Mouse (Mus musculus) limb, embryonic 14.5 days (tissue): ENCODE measurements around the gene Actb. TPM values are rescaled to one million over a fixed set of nuclear protein-coding genes. Genes with fewer than 3 reads are reported as not detected.

Source experiments
- ATAC-seq: fragments of 200-750 bp; cut with Nextera tagmentation; 2 replicates; pipeline ENCODE4 v1.8.0; 2017; ENCODE audit warnings: low read depth, moderate number of reproducible peaks, moderate TSS enrichment; ENCODE audit not compliant: low FRiP score
- DNase-seq: peaks from one replicate; pipeline ENCODE4 v3.0.0-alpha.2; 2015; ENCODE audit warnings: low spot score
- H3K27ac ChIP-seq: fragments of 300-500 bp; sonication (generic); replicated peaks from 2 replicates; pipeline ENCODE4 v1.5.1; 2014; ENCODE audit warnings: low read depth, mild to moderate bottlenecking, low read length, moderate library complexity, mixed read lengths
- H3K27me3 ChIP-seq: fragments of 300-500 bp; sonication (generic); 2 replicates; pipeline ENCODE4 v1.6.1; 2014; ENCODE audit warnings: low read length, mixed read lengths; ENCODE audit not compliant: control insufficient read depth, insufficient read depth
- H3K36me3 ChIP-seq: fragments of 300-500 bp; sonication (generic); 2 replicates; pipeline ENCODE4 v1.6.1; 2014; ENCODE audit warnings: mild to moderate bottlenecking, low read length, moderate library complexity, mixed read lengths; ENCODE audit not compliant: control insufficient read depth, insufficient read depth
- H3K4me1 ChIP-seq: fragments of 300-500 bp; sonication (generic); 2 replicates; pipeline ENCODE4 v1.6.1; 2014; ENCODE audit warnings: antibody characterized with exemption, low read length, mixed read lengths; ENCODE audit not compliant: control insufficient read depth, insufficient read depth
- H3K4me2 ChIP-seq: fragments of 300-500 bp; sonication (generic); replicated peaks from 2 replicates; pipeline ENCODE4 v1.6.1; 2014; ENCODE audit warnings: low read depth, mild to moderate bottlenecking, low read length, moderate library complexity; ENCODE audit not compliant: severe bottlenecking
- H3K4me3 ChIP-seq: fragments of 300-500 bp; sonication (generic); replicated peaks from 2 replicates; pipeline ENCODE4 v1.5.1; 2014; ENCODE audit warnings: low read length
- H3K9ac ChIP-seq: fragments of 300-500 bp; sonication (generic); 2 replicates; pipeline ENCODE4 v1.6.1; 2014; ENCODE audit warnings: mild to moderate bottlenecking, low read depth, low read length, moderate library complexity; ENCODE audit not compliant: severe bottlenecking
- H3K9me3 ChIP-seq: fragments of 300-500 bp; sonication (generic); 2 replicates; pipeline ENCODE4 v1.6.1; 2016; ENCODE audit warnings: low read length; ENCODE audit not compliant: control insufficient read depth
- POLR2A ChIP-seq: fragments of 200-500 bp; IDR thresholded peaks from 2 replicates; pipeline ENCODE4 v1.8.0; 2012; ENCODE audit warnings: inconsistent platforms, mild to moderate bottlenecking, moderate library complexity, borderline replicate concordance; ENCODE audit not compliant: insufficient read depth, insufficient read length; ENCODE audit errors: extremely low read depth
- WGBS: fragments of 180-500 bp; shearing (Covaris S2); extraction: QIAGEN DNeasy Blood & Tissue Kit; methylation state at CpG from one replicate; pipeline ENCODE4 v1.1.7; 2014; 5-methylcytosine and 5-hydroxymethylcytosine counted together
- polyA plus RNA-seq, 2 experiments: library from polyadenylated mRNA; depleted of rRNA in 1 of 2; stranded (reverse) in 1 of 2; unstranded in 1 of 2; fragments of >200 nt; fragmentation: Nextera tagmentation in 1 of 2; extraction: Ambion mirVana in 1 of 2; gene quantifications; 2 replicates each; pipeline versions ENCODE4 v1.2.1 to v1.2.3; 2012 to 2014

The Actb gene
- polyA plus RNA-seq, 2 experiments, result 2,733 to 14,101 TPM

DNA sequence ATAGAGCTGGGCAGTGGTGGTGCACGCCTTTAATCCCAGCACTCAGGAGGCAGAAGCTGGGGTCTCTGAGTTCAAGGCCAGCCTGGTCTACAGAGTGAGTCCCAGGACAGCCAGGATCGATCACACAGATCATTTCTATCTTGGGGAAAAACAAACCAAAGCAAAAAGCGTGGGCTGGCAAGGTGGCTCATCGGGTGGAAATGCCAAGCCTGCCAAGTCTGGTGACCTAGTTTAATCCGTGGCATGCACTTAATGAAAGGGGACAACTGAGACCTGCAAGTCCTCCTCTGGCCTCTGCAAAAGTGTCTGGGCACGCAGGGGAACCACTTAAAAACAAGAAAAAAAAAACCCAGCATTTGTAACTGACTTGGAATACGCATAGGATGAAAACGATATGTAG lies 26.2 kb upstream of the Actb start:
- no peaks in the 10 kb centered on the region for H3K27me3 ChIP-seq
- 76% methylated on average over 8 of the region's 8 CpGs for WGBS
- ATAC-seq (no peak), DNase-seq (no peak)
- no peak for TF ChIP-seq POLR2A
- H3K9ac ChIP-seq, result no peak overlapping the region
- no peaks in the 10 kb centered on the region for H3K9me3 ChIP-seq
- no peaks in the 10 kb centered on the region for H3K36me3 ChIP-seq
- H3K27ac ChIP-seq, result no peak overlapping the region
- no peak overlapping the region for H3K4me3 ChIP-seq
- peaks cover 9% of the 10 kb centered on the region for H3K4me1 ChIP-seq
- H3K4me2 ChIP-seq, result no peak overlapping the region

DNA sequence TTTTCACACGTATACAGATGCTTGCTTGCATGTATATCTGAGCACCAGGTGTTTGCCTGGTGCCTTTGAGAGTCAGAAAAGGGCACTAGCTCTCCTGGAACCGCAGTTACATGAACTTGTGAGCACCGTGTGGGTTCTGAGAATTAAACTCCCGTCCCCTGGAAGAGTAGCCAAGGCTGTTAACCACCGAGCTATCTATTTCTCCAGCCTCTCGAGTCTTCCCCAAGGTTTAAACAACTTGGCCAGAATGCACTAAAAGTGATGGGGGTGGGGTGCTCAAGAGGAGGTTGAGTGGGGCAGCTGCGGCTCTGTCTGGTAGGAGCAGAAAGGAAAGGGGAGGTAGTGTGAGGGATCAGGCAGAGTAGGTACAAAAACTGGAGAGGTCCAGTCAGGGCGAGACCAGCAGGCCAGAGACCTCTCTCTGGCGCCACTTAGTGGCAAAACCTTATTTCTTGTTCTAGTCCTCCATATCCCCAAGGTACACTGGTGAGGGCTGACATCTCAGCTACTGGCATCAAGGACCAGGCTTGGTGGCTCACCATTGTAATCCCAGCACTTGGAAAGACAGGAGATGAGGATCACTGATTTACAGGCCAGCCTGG lies 25.6 kb upstream of the Actb start:
- Histone ChIP-seq H3K4me1 (peaks cover 9% of the 10 kb centered on the region), H3K4me3 (no peak overlapping the region), H3K27me3 (no peaks in the 10 kb centered on the region), H3K27ac (no peak overlapping the region), H3K9me3 (no peaks in the 10 kb centered on the region), H3K4me2 (no peak overlapping the region), H3K36me3 (no peaks in the 10 kb centered on the region), H3K9ac (no peak overlapping the region)
- WGBS, result 20% methylated on average over 9 of the region's 9 CpGs
- no peak for TF ChIP-seq POLR2A
- DNase-seq (peak; percentile 87), ATAC-seq (0 out of 2 replicates have a peak, but pooled peaks have one; percentile 8)

DNA sequence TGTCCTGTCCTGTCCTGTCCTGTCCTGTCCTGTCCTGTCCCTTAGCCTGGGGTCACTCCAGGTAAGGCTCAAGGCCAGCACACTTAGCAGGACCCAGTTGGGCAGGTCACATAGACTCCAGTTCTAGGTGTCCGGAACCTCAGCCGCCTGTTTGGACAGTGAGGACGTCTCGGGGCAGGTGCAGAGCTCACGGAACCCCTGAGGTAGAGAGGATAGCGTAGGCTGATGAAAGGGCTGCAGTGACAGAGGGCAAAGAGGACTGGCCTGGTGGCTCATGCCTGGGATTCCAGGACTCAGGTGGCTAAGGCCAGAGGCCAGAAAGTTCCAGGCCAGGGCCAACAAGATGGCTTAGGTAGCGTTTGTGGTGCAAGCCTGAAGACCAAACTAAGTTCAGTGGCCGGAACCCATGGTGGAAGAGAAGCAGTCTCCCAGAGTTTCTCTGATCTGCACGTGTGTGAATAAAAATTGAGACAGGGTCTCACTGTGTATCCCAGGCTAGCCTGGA lies 24.7 kb upstream of the Actb start:
- Histone ChIP-seq H3K36me3 (no peaks in the 10 kb centered on the region), H3K9me3 (no peaks in the 10 kb centered on the region), H3K27me3 (no peaks in the 10 kb centered on the region), H3K4me3 (no peak overlapping the region), H3K27ac (no peak overlapping the region), H3K9ac (no peak overlapping the region), H3K4me2 (no peak overlapping the region), H3K4me1 (peaks cover 9% of the 10 kb centered on the region)
- WGBS, result 84% methylated on average over 9 of the region's 9 CpGs
- ATAC-seq (no peak), DNase-seq (no peak)
- no peak for TF ChIP-seq POLR2A

DNA sequence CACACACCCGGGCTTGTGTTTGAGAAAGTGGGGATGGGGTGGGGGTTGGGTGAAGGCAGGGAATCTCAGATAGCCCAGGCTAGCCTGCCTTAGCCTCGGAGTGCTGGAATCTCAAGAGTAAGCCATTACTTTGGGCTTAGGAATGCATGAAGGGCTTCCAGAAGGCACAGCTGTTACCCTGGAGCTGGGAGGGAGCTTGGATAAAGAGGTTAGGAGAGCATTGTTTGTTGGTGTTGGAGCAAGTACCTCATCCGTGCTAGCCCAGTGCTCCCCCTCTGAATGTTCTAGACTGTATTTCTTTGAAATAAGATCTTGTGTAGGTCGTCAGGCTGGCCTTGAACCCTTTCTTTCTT lies 22.8 kb upstream of the Actb start:
- H3K36me3 ChIP-seq, result no peaks in the 10 kb centered on the region
- peak overlapping the region; percentile 60 for H3K9ac ChIP-seq
- ATAC-seq (peak; percentile 28), DNase-seq (peak; percentile 37)
- peak overlapping the region; percentile 41 for H3K4me3 ChIP-seq
- H3K27me3 ChIP-seq, result no peaks in the 10 kb centered on the region
- H3K4me1 ChIP-seq, result peaks cover 6% of the 10 kb centered on the region; the same call in 1 of the 2 replicates
- TF ChIP-seq POLR2A, result no peak
- peak overlapping the region; percentile 58 for H3K27ac ChIP-seq
- no peaks in the 10 kb centered on the region for H3K9me3 ChIP-seq
- H3K4me2 ChIP-seq, result peak overlapping the region; percentile 58
- 17% methylated on average over 4 of the region's 4 CpGs for WGBS

- no peaks in the 10 kb centered on the region for H3K27me3 ChIP-seq
- H3K4me2 ChIP-seq, result peak overlapping the region; percentile 58
- H3K4me3 ChIP-seq, result peak overlapping the region; percentile 41
- WGBS, result 4% methylated on average over 32 of the region's 35 CpGs
- H3K9ac ChIP-seq, result peak overlapping the region; percentile 60
- H3K4me1 ChIP-seq, result peaks cover 6% of the 10 kb centered on the region; the same call in 1 of the 2 replicates
- DNase-seq (peak; percentile 63), ATAC-seq (peak; percentile 42)
- peak overlapping the region; percentile 58 for H3K27ac ChIP-seq
- TF ChIP-seq POLR2A, result 0 out of 2 replicates have a peak, but pooled peaks have one; percentile 44
- no peaks in the 10 kb centered on the region for H3K9me3 ChIP-seq
- H3K36me3 ChIP-seq, result no peaks in the 10 kb centered on the region
Measured at GRCm38 (mm10) chr5:142928749-142929399, 22.3 kb upstream of the Actb start.
